Mouse (Mus musculus) ES-E14 (cell line): ENCODE measurements at regions not wholly inside any gene's neighbourhood (a gene's known extent, or its start where the extent isn't known, plus 50 kb on each side); places are given as distances from the start of the nearest gene placed in this dataset.

Experiments
- DNase-seq: peaks from one replicate; pipeline ENCODE4 v3.0.0-alpha.2; 2013; ENCODE audit warnings: low read depth, low spot score
- H3K27ac ChIP-seq: 2 replicates; pipeline ENCODE4 v1.5.1; 2012; ENCODE audit warnings: low read depth, mild to moderate bottlenecking, low read length, moderate library complexity, mixed read lengths; ENCODE audit not compliant: poor library complexity, insufficient read depth, severe bottlenecking
- H3K36me3 ChIP-seq: 2 replicates; pipeline ENCODE4 v1.6.1; 2012; ENCODE audit warnings: mild to moderate bottlenecking, low read length, moderate library complexity, mixed read lengths; ENCODE audit not compliant: control insufficient read depth, poor library complexity, insufficient read depth, severe bottlenecking
- H3K4me1 ChIP-seq, 2 experiments: fragments of 150-350 bp in 1 of 2; sonication (generic) in 1 of 2; 2 replicates each; pipeline ENCODE4 v1.6.1; 2012; ENCODE audit warnings: low read length in 2 of 2, mild to moderate bottlenecking in 1 of 2, mixed read lengths in 1 of 2; ENCODE audit not compliant: control insufficient read depth in 2 of 2, insufficient read depth in 2 of 2, poor library complexity in 1 of 2
- H3K4me3 ChIP-seq, 2 experiments: fragments of 150-350 bp in 1 of 2; sonication (generic) in 1 of 2; 2 replicates each; pipeline ENCODE4 v1.5.1; 2012; ENCODE audit warnings: low read length in 2 of 2, low read depth in 1 of 2, mild to moderate bottlenecking in 1 of 2, mixed read lengths in 1 of 2; ENCODE audit not compliant: insufficient read depth in 1 of 2, poor library complexity in 1 of 2, severe bottlenecking in 1 of 2
- H3K9ac ChIP-seq: 2 replicates; pipeline ENCODE4 v1.6.1; 2012; ENCODE audit warnings: low read depth, mild to moderate bottlenecking, low read length, mixed read lengths; ENCODE audit not compliant: poor library complexity, insufficient read depth, severe bottlenecking
- H3K9me3 ChIP-seq: fragments of 150-350 bp; sonication (generic); 2 replicates; pipeline ENCODE4 v1.6.1; 2012; ENCODE audit warnings: low read depth, mild to moderate bottlenecking, low read length; ENCODE audit not compliant: control insufficient read depth, insufficient read depth
- CHD2 ChIP-seq: IDR thresholded peaks from 2 replicates; pipeline ENCODE4 v1.6.1; 2014; ENCODE audit warnings: mild to moderate bottlenecking, low read depth, low read length, inconsistent platforms
- HCFC1 ChIP-seq: IDR thresholded peaks from 2 replicates; pipeline ENCODE4 v1.6.1; 2012; ENCODE audit warnings: low read length, inconsistent platforms, borderline replicate concordance; ENCODE audit not compliant: insufficient read depth
- MAFK ChIP-seq: IDR thresholded peaks from 2 replicates; pipeline ENCODE4 v1.6.1; 2014; ENCODE audit warnings: mild to moderate bottlenecking, low read depth, low read length, inconsistent platforms; ENCODE audit not compliant: insufficient read depth
- ZC3H11A ChIP-seq: IDR thresholded peaks from 2 replicates; pipeline ENCODE4 v1.6.1; 2012; ENCODE audit warnings: low read depth, mild to moderate bottlenecking, inconsistent platforms, low read length, borderline replicate concordance
- ZNF384 ChIP-seq: IDR thresholded peaks from 2 replicates; pipeline ENCODE4 v1.6.1; 2012; ENCODE audit warnings: low read depth, low read length, inconsistent platforms
- in situ Hi-C, 2 experiments: fragments of 600-800 bp; cut with MboI; formaldehyde crosslinking; loops; one replicate each; pipeline ENCODE4 v1.15.1; 2025; ENCODE audit warnings: low sequenced_read_pairs in 2 of 2, inconsistent platforms in 1 of 2; ENCODE audit not compliant: unreplicated experiment in 2 of 2

- no peak overlapping the region; the same call in 1 of the 2 replicates for H3K27ac ChIP-seq
- no peak for DNase-seq
- H3K9me3 ChIP-seq: no peaks in the 10 kb centered on the region
- no peaks in the 10 kb centered on the region for H3K36me3 ChIP-seq
- H3K4me1 ChIP-seq: peaks cover 0 to 3% of the 10 kb centered on the region in 2 experiments; a peak in 1 of 4 replicates
- TF ChIP-seq CHD2 (no peak), HCFC1 (no peak), MAFK (no peak), ZNF384 (no peak), ZC3H11A (no peak)
- in situ Hi-C loops: no loop called here
- no peak overlapping the region for H3K4me3 ChIP-seq
- no peak overlapping the region for H3K9ac ChIP-seq
These were observed 186.7 kb upstream of the Kit start for GRCm38 (mm10) chr5:75387886-75388454.

- Histone ChIP-seq H3K9me3 (no peaks in the 10 kb centered on the region), H3K9ac (no peak overlapping the region), H3K4me1 (peaks cover 0 to 3% of the 10 kb centered on the region in 2 experiments; a peak in 1 of 4 replicates), H3K4me3 (no peak overlapping the region), H3K36me3 (no peaks in the 10 kb centered on the region), H3K27ac (no peak overlapping the region)
- in situ Hi-C loops: no loop called here
- TF ChIP-seq ZC3H11A (no peak), MAFK (no peak), HCFC1 (no peak), ZNF384 (no peak), CHD2 (no peak)
- DNase-seq: no peak
These were observed 185.9 kb upstream of the Kit start for GRCm38 (mm10) chr5:75388699-75389260.

- H3K9ac ChIP-seq: no peak overlapping the region
- peaks cover 0 to 3% of the 10 kb centered on the region in 2 experiments; a peak in 1 of 4 replicates for H3K4me1 ChIP-seq
- TF ChIP-seq ZC3H11A: no peak
- TF ChIP-seq ZNF384: no peak
- no peak for TF ChIP-seq MAFK
- TF ChIP-seq CHD2: no peak
- TF ChIP-seq HCFC1: no peak
- H3K27ac ChIP-seq: no peak overlapping the region
- no peaks in the 10 kb centered on the region for H3K9me3 ChIP-seq
- no peak overlapping the region for H3K4me3 ChIP-seq
- no peak for DNase-seq
- in situ Hi-C loops: no loop called here
- H3K36me3 ChIP-seq: no peaks in the 10 kb centered on the region
These were observed 185.2 kb upstream of the Kit start for GRCm38 (mm10) chr5:75389433-75389971.

GRCm38 (mm10) chr5:75398820-75399219 is 175.9 kb upstream of the Kit start:
- Histone ChIP-seq H3K36me3 (no peaks in the 10 kb centered on the region), H3K4me1 (peaks cover 0 to 2% of the 10 kb centered on the region in 2 experiments; a peak in 1 of 4 replicates), H3K4me3 (no peak overlapping the region), H3K9me3 (no peaks in the 10 kb centered on the region), H3K27ac (no peak overlapping the region), H3K9ac (no peak overlapping the region)
- TF ChIP-seq ZNF384 (peak; percentile 70; the same call in 1 of the 2 replicates), CHD2 (no peak)
- in situ Hi-C loops: no loop called here
- no peak for DNase-seq
